Mouse (Mus musculus): Measurements from ENCODE around the gene Sf1. TPM values are rescaled to one million over a fixed set of nuclear protein-coding genes. Genes with fewer than 3 reads are reported as not detected.

Gene Sf1
- polyA plus RNA-seq, 1 experiment from 2014 or later: 136 TPM

- H3K4me1 ChIP-seq: peaks cover 20% of the 10 kb centered on the region
Observed at GRCm38 (mm10) chr19:6418233-6418879, 54.9 kb downstream of the Sf1 start, which contains the start of gene Nrxn2. Gene Nrxn2 (plus strand): TSS chr19:6418731.

DNA sequence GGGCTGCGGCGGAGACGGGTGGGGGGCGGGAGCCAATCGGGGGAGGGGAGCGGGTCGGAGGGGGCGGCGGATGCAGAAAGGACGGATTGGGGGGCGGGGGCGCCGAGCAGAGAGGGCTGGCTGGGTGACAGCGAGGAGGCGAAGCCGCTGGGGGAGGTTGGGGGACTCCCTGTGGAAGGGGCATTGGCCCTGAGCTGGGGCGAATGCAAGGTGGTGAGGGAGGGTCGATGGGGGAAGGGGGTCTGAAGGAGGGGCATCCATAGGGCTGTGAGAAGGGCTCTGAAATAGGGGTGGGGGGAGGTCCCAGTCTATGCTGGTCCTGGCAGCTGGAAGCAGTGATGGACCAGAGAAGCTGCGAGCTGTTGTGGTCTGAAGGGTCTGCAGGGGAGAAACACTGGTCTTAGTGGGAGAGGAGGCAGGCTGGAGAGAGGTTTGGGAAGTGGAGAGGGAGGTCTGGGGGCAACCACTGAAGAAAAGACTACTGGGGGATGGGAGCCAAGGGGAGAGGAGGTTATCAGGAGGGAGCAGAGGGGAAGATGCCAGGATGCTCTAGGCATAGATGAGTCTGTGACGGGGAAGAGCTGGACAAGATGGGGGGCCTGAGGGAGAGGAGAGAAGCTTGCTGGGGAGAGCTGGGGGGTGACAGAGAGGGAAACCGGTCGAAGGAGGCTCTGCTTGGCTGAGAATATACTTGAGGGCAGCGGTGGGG lies 55.6 kb downstream of the Sf1 start:
- Histone ChIP-seq H3K4me3 (no peak overlapping the region; the same call in 1 of the 2 replicates), H3K4me2 (peak overlapping the region; percentile 98), H3K27ac (no peak overlapping the region), H3K9me3 (no peaks in the 10 kb centered on the region), H3K4me1 (peaks cover 20% of the 10 kb centered on the region), H3K36me3 (no peaks in the 10 kb centered on the region), H3K27me3 (peaks cover 68% of the 10 kb centered on the region), H3K9ac (no peak overlapping the region)
- WGBS: 9% methylated on average over 18 of the region's 23 CpGs
- ATAC-seq (ENCODE audit: borderline replicate concordance, extremely low read depth, low FRiP score, low TSS enrichment): no peak

More at GRCm38 (mm10) chr19:6418233-6418879, 54.9 kb downstream of the Sf1 start, which contains the start of gene Nrxn2:
- peak within 1 kb of the TSS; percentile 47 for H3K4me3 ChIP-seq
- no peaks in the 10 kb centered on the region for H3K36me3 ChIP-seq
- peak within 1 kb of the TSS; percentile 98 for H3K4me2 ChIP-seq
- WGBS: 2% methylated on average over 46 of the region's 46 CpGs
- peak within 1 kb of the TSS; percentile 24; the same call in 1 of the 2 replicates for H3K9ac ChIP-seq
- peak; percentile 75; the same call in 1 of the 2 replicates for ATAC-seq (ENCODE audit: borderline replicate concordance, extremely low read depth, low FRiP score, low TSS enrichment)
- H3K9me3 ChIP-seq: no peaks in the 10 kb centered on the region
- H3K27ac ChIP-seq: no peak within 1 kb of the TSS
- peaks cover 61% of the 10 kb centered on the region for H3K27me3 ChIP-seq

GRCm38 (mm10) chr19:6419805-6420310 lies 56.4 kb downstream of the Sf1 start:
- Histone ChIP-seq H3K9ac (no peak overlapping the region), H3K9me3 (no peaks in the 10 kb centered on the region), H3K4me1 (peaks cover 20% of the 10 kb centered on the region), H3K36me3 (no peaks in the 10 kb centered on the region), H3K4me3 (no peak overlapping the region), H3K27me3 (peaks cover 75% of the 10 kb centered on the region), H3K4me2 (no peak overlapping the region), H3K27ac (no peak overlapping the region)
- 45% methylated on average over 9 of the region's 9 CpGs for WGBS
- no peak for ATAC-seq (ENCODE audit: borderline replicate concordance, extremely low read depth, low FRiP score, low TSS enrichment)

GRCm38 (mm10) chr19:6420481-6421210 lies 57.2 kb downstream of the Sf1 start:
- H3K4me2 ChIP-seq: no peak overlapping the region
- 46% methylated on average over 19 of the region's 19 CpGs for WGBS
- no peaks in the 10 kb centered on the region for H3K36me3 ChIP-seq
- H3K27ac ChIP-seq: no peak overlapping the region
- H3K9me3 ChIP-seq: no peaks in the 10 kb centered on the region
- H3K27me3 ChIP-seq: peaks cover 83% of the 10 kb centered on the region
- peaks cover 20% of the 10 kb centered on the region for H3K4me1 ChIP-seq
- ATAC-seq (ENCODE audit: borderline replicate concordance, extremely low read depth, low FRiP score, low TSS enrichment): no peak
- H3K4me3 ChIP-seq: no peak overlapping the region
- H3K9ac ChIP-seq: no peak overlapping the region

DNA sequence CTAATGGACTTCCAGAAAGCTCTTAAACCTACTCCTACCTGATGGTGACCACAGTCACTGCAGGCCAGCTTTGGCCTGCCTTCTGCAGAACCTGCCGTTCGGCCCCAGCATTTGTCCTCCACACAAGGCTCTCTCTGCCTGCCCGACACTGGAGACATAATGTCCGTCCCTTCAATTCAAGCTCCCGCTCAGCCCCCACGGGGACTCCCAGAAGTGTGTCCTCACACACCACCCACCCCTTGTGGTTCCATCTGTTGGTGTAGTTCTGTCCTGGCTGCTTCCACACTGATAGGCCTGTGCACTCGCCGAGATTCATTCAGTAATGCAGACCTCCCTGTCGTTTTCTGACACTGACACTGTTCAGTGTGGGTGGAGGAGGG lies 57.7 kb downstream of the Sf1 start:
- peaks cover 20% of the 10 kb centered on the region for H3K4me1 ChIP-seq
- WGBS: 73% methylated on average over 9 of the region's 9 CpGs
- ATAC-seq (ENCODE audit: borderline replicate concordance, extremely low read depth, low FRiP score, low TSS enrichment): no peak
- no peaks in the 10 kb centered on the region for H3K9me3 ChIP-seq
- H3K36me3 ChIP-seq: no peaks in the 10 kb centered on the region
- H3K4me2 ChIP-seq: no peak overlapping the region
- no peak overlapping the region for H3K4me3 ChIP-seq
- H3K27ac ChIP-seq: no peak overlapping the region
- H3K27me3 ChIP-seq: peaks cover 88% of the 10 kb centered on the region
- H3K9ac ChIP-seq: no peak overlapping the region

DNA sequence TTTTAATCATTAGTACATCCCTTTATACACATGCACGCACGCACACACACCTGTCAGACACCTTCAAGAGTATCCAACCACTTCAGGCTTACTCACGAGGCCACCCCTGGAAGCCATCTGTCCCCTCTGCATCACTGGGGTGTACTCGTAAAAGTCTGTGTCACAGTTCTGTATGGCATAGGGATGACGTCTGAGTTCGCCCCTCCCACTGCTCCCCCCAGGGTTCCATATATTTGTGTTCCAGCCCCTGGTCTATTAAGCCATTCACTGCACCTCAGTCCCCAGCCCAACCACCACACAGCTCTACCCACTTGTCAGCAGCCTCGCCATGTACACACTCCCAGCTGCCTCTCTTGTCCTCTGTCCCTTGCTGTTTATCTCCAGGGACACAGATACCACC lies 58.5 kb downstream of the Sf1 start:
- no peak overlapping the region for H3K27ac ChIP-seq
- ATAC-seq (ENCODE audit: borderline replicate concordance, extremely low read depth, low FRiP score, low TSS enrichment): no peak
- H3K9me3 ChIP-seq: no peaks in the 10 kb centered on the region
- peaks cover 20% of the 10 kb centered on the region for H3K4me1 ChIP-seq
- peaks cover 96% of the 10 kb centered on the region for H3K27me3 ChIP-seq
- H3K9ac ChIP-seq: no peak overlapping the region
- no peak overlapping the region for H3K4me2 ChIP-seq
- 53% methylated on average over 7 of the region's 7 CpGs for WGBS
- no peaks in the 10 kb centered on the region for H3K36me3 ChIP-seq
- no peak overlapping the region for H3K4me3 ChIP-seq

DNA sequence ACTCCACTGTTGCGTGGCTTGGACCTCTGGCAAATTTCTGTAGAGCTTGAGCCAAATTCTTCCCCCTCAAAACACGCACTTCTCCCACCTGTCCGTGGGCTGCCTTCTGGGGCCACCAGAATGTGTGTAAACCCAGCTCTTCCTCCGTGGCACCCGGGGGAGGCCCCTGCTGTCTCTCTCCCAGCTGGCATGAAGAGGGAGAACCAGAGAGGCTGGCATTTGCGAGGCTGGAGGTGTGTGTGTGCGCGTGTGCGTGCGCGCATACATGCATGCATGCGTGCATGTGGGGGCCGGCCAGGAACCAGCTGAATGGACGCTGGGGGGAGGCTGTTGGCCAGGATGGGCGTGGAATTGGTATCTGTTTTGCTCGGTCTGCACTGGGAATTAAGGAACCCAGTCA lies 59.8 kb downstream of the Sf1 start:
- peaks cover 25% of the 10 kb centered on the region for H3K4me1 ChIP-seq
- no peak overlapping the region for H3K9ac ChIP-seq
- ATAC-seq (ENCODE audit: borderline replicate concordance, extremely low read depth, low FRiP score, low TSS enrichment): no peak
- WGBS: 77% methylated on average over 16 of the region's 16 CpGs
- no peaks in the 10 kb centered on the region for H3K9me3 ChIP-seq
- no peak overlapping the region for H3K4me2 ChIP-seq
- no peak overlapping the region for H3K27ac ChIP-seq
- H3K27me3 ChIP-seq: peaks cover 97% of the 10 kb centered on the region
- no peak overlapping the region for H3K4me3 ChIP-seq
- H3K36me3 ChIP-seq: no peaks in the 10 kb centered on the region

GRCm38 (mm10) chr19:6424137-6424881 lies 60.8 kb downstream of the Sf1 start:
- Histone ChIP-seq H3K9ac (no peak overlapping the region), H3K4me2 (no peak overlapping the region), H3K9me3 (no peaks in the 10 kb centered on the region), H3K27ac (no peak overlapping the region), H3K27me3 (peaks cover 97% of the 10 kb centered on the region), H3K4me1 (peaks cover 25% of the 10 kb centered on the region), H3K4me3 (no peak overlapping the region), H3K36me3 (no peaks in the 10 kb centered on the region)
- no peak for ATAC-seq (ENCODE audit: borderline replicate concordance, extremely low read depth, low FRiP score, low TSS enrichment)
- WGBS: 52% methylated on average over 8 of the region's 8 CpGs

DNA sequence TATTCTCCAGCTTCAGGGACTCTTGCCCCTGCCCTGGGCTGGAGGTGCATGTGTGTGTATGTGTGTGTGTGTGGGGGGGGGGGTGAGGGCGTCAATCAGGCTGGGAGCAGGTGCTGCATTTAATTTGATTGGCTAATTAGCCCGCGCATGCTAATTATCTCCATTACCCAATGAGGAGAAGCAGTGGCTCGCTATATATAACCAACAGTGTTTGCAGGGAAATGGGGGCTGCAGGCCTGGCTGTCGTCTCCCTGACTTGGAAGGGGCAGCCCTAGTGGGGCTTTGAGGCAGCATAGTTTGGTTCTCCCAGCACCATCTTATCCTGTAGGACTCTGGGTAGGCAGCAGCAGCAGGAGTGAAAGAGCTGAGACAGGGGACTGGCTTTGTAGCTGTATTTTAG lies 62.1 kb downstream of the Sf1 start:
- H3K9ac ChIP-seq: no peak overlapping the region
- no peak overlapping the region for H3K4me2 ChIP-seq
- ATAC-seq (ENCODE audit: borderline replicate concordance, extremely low read depth, low FRiP score, low TSS enrichment): no peak
- no peak overlapping the region for H3K4me3 ChIP-seq
- no peaks in the 10 kb centered on the region for H3K36me3 ChIP-seq
- H3K27me3 ChIP-seq: peaks cover 97% of the 10 kb centered on the region
- WGBS: 62% methylated on average over 5 of the region's 5 CpGs
- no peaks in the 10 kb centered on the region for H3K9me3 ChIP-seq
- H3K27ac ChIP-seq: no peak overlapping the region
- peaks cover 25% of the 10 kb centered on the region for H3K4me1 ChIP-seq

DNA sequence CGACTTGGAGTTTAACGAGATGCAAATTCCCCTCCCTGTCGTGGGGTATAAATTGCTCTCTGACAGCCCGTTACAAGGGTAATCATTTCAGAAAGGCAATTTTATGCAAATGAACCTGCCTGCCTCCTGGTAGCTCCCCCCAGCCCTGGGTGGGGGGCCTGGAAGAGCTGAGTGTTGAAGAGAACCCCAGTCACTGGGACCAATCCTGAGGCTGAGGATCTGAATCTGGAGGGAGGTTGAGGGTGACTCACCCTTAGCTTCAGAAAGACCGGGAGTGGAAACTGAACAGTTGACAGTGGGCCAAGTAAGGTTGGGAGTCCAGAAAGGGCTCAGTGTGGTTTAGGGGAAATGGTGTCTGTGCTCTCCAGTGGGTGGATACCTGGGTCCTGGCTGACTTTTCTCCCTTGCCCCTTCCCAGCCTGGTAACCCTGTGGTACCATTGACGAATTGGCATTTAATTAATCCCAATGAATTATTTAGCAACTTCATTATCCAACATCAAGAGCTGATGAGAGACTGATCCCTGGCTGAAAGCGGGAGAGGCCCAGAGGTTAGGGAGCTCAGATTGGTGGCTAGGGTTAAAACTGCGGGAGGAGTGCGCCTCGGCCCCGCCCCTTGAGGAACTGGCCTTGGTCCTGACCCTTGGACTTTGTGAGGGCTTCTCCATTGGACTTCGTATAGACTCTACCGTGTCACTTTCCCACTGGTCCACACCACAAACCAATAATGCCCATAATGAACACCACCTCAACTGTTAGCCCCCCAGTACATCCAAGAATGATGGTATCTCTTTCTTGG lies 63.4 kb downstream of the Sf1 start:
- Histone ChIP-seq H3K4me1 (peaks cover 25% of the 10 kb centered on the region), H3K27me3 (peaks cover 93% of the 10 kb centered on the region), H3K27ac (no peak overlapping the region), H3K9me3 (no peaks in the 10 kb centered on the region), H3K9ac (no peak overlapping the region), H3K4me3 (no peak overlapping the region), H3K36me3 (no peaks in the 10 kb centered on the region), H3K4me2 (no peak overlapping the region)
- 22% methylated on average over 13 of the region's 13 CpGs for WGBS
- ATAC-seq (ENCODE audit: borderline replicate concordance, extremely low read depth, low FRiP score, low TSS enrichment): no peak

Measured in lung, embryonic 15.5 days (tissue).